Mouse (Mus musculus): Measurements from ENCODE around the gene Olfr826. TPM values are rescaled to one million over a fixed set of nuclear protein-coding genes. Genes with fewer than 3 reads are reported as not detected.
"Not testable (repeated sequence)": the region's sequence is repeated elsewhere in the genome, so short reads cannot be mapped to it uniquely, and the experiment has no call there.

Gene Olfr826
- polyA plus RNA-seq, 1 experiment from 2014 or later = not detected

DNA sequence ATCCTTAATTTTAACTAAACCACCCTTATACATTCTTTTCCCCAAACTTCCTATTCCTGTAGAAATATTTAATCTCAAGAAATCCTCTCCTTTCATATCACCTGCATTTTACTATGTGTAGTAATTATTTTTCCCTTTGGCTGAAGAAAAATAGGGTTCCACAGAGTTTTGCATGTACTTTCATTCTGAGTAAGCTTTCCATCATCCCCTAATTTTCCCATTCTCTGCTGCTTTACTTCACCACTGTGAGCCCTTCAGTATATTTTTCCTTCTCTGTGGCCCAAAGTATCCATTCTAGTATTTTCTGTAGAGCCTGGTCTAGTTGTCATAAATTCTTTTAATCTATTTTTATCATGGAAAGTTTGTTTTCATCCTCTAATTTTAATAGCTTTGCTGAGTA is 49.2 kb downstream of the Olfr826 start:
- no peak for ATAC-seq (ENCODE audit: low FRiP score)
- Histone ChIP-seq H3K4me1 (ENCODE audit: control insufficient read depth, insufficient read depth, low read length) (no peaks in the 10 kb centered on the region), H3K4me3 (ENCODE audit: low read depth, low read length) (no peak overlapping the region), H3K4me2 (no peak overlapping the region), H3K9ac (ENCODE audit: low read length) (no peak overlapping the region), H3K27ac (ENCODE audit: low read depth, low read length) (no peak overlapping the region), H3K27me3 (ENCODE audit: control insufficient read depth, insufficient read depth, low read length) (no peaks in the 10 kb centered on the region), H3K36me3 (ENCODE audit: control insufficient read depth, insufficient read depth, low read length) (no peaks in the 10 kb centered on the region), H3K9me3 (ENCODE audit: control insufficient read depth, low read length) (no peaks in the 10 kb centered on the region)
- no peak for DNase-seq (ENCODE audit: low spot score, missing footprints)

DNA sequence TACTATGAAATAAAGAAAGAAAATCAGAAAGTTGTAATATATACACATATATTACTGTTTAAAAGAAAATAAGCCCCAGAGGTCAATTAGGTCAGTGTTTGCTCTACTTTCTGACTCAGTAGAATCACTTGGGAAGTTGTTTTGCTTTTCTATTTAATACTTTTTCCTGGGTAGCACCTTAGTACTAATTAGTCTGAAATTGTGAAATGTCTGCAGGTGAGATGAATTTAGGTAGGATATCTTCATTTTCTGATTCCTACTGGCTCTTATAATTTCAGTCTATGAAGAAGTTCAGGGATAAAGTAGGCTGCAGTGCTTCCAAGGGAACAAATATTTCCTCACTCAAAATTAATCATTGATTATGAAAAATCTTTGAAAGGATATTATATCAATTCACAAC is 54.1 kb downstream of the Olfr826 start, which contains the start of gene Olfr824:
TSS of gene Olfr824 (minus strand) at position 101 of the 400 bp plus-strand sequence.
- H3K4me1 ChIP-seq (ENCODE audit: control insufficient read depth, insufficient read depth, low read length); ATAC-seq (ENCODE audit: low FRiP score); DNase-seq (ENCODE audit: low spot score, missing footprints); H3K27ac ChIP-seq (ENCODE audit: low read depth, low read length); H3K9me3 ChIP-seq (ENCODE audit: control insufficient read depth, low read length); H3K36me3 ChIP-seq (ENCODE audit: control insufficient read depth, insufficient read depth, low read length); H3K9ac ChIP-seq (ENCODE audit: low read length); H3K4me3 ChIP-seq (ENCODE audit: low read depth, low read length); H3K4me2 ChIP-seq; H3K27me3 ChIP-seq (ENCODE audit: control insufficient read depth, insufficient read depth, low read length): not testable (repeated sequence)

Other genes starting within 250 kb of the Olfr826 start
- not detected in 2 replicates for gene Olfr818, start 235.1 kb downstream of the Olfr826 start, polyA plus RNA-seq (2014; fragmentation: Nextera tagmentation; extraction: Ambion mirVana)
- gene Olfr819, start 216.9 kb downstream of the Olfr826 start, polyA plus RNA-seq (2014; fragmentation: Nextera tagmentation; extraction: Ambion mirVana) = not detected in 2 replicates
- not detected in 2 replicates for gene Olfr247, start 208.0 kb downstream of the Olfr826 start, polyA plus RNA-seq (2014; fragmentation: Nextera tagmentation; extraction: Ambion mirVana)
- gene Gm10310, start 199.1 kb downstream of the Olfr826 start, polyA plus RNA-seq (2014; fragmentation: Nextera tagmentation; extraction: Ambion mirVana) = not detected in 2 replicates
- not detected in 2 replicates for gene Olfr820, start 171.6 kb downstream of the Olfr826 start, polyA plus RNA-seq (2014; fragmentation: Nextera tagmentation; extraction: Ambion mirVana)
- not detected in 2 replicates for gene Olfr821, start 153.8 kb downstream of the Olfr826 start, polyA plus RNA-seq (2014; fragmentation: Nextera tagmentation; extraction: Ambion mirVana)
- not detected in 2 replicates for gene Olfr822, start 113.0 kb downstream of the Olfr826 start, polyA plus RNA-seq (2014; fragmentation: Nextera tagmentation; extraction: Ambion mirVana)
- gene Olfr823, start 68.8 kb downstream of the Olfr826 start, polyA plus RNA-seq (2014; fragmentation: Nextera tagmentation; extraction: Ambion mirVana) = not detected in 2 replicates
- gene Olfr824, start 54.2 kb downstream of the Olfr826 start, polyA plus RNA-seq (2014; fragmentation: Nextera tagmentation; extraction: Ambion mirVana) = not detected in 2 replicates
- not detected in 2 replicates for gene Olfr825, start 17.4 kb downstream of the Olfr826 start, polyA plus RNA-seq (2014; fragmentation: Nextera tagmentation; extraction: Ambion mirVana)
- gene Olfr827, start 30.2 kb upstream of the Olfr826 start, polyA plus RNA-seq (2014; fragmentation: Nextera tagmentation; extraction: Ambion mirVana) = not detected in 2 replicates
- gene Neurod4, start 96.1 kb upstream of the Olfr826 start, polyA plus RNA-seq (2014; fragmentation: Nextera tagmentation; extraction: Ambion mirVana) = 26.0 and 27.5 TPM in 2 replicates
- gene Tespa1, start 138.7 kb upstream of the Olfr826 start, polyA plus RNA-seq (2014; fragmentation: Nextera tagmentation; extraction: Ambion mirVana) = 0.17 and 0.36 TPM in 2 replicates
- not detected in 2 replicates for gene Vmn2r84, start 210.1 kb upstream of the Olfr826 start, polyA plus RNA-seq (2014; fragmentation: Nextera tagmentation; extraction: Ambion mirVana)
- gene Vmn2r85, start 245.5 kb upstream of the Olfr826 start, polyA plus RNA-seq (2014; fragmentation: Nextera tagmentation; extraction: Ambion mirVana) = not detected in 2 replicates

Data from midbrain, embryonic 11.5 days (tissue).